Mouse (Mus musculus) olfactory bulb, adult 2 months (tissue): ENCODE data around the gene Fsip1.

ENCODE experiments used
- CTCF ChIP-seq: fragments of 200-500 bp; IDR thresholded peaks from 2 replicates; pipeline ENCODE4 v1.5.1; 2012; ENCODE audit warnings: low read depth, mild to moderate bottlenecking, low read length, moderate library complexity; ENCODE audit not compliant: insufficient read depth
- POLR2A ChIP-seq: fragments of 200-500 bp; IDR thresholded peaks from 2 replicates; pipeline ENCODE4 v1.6.1; 2012; ENCODE audit warnings: mild to moderate bottlenecking, low read depth, low read length, moderate library complexity; ENCODE audit not compliant: insufficient read depth

- no peak for TF ChIP-seq CTCF
- TF ChIP-seq POLR2A = no peak
These were observed 128.5 kb downstream of the Fsip1 start for GRCm38 (mm10) chr2:118128313-118128712.
